Mouse (Mus musculus): Measurements from ENCODE around the gene Col9a1. TPM values are rescaled to one million over a fixed set of nuclear protein-coding genes. Genes with fewer than 3 reads are reported as not detected.

Col9a1 gene
- polyA plus RNA-seq, 1 experiment from 2014 or later, result 2.9 TPM

DNA sequence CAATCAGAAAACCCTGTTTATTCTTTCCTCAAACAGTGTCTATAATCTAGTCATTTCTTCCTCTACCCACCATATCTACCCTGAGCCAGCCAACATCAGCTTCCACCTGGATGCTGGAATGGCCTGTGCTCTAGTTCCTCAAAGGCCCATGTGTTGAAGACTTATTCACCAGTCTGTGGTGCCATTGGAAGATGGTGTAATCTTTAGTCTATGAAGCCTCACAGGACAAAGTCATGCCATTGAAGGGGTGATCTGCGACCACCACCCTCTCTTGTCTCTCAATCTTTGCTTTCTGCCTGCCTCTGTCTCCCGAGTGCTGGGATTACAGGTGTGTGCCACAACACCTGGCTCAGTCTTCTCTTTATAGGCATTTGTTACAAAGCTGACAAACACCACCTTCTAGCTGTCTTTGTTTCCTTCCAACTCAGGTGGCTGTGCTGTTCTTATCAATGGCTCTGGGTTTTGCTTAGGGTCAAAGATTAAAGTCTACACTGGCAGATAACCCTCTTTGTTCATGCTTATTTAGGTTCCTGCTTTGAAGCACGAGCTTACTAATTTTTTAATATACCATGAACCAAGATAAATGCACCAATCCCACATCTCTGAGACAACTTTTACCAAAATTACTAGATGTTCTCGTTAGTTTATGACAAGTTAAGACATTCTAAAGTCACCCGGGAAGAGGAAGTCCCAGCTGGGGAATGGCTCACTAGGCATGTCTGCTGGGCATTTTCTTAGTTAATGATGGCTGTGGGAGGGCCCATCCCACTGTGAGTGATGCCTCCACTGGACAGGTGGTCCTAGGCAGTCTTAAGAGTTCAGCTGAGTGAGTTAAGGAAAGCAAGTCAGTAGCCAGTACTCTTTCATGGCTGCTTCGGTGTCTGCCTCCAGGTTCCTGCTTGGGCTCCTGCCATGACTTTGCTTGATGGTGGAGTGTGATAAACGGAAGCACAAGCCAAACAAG lies 117.9 kb downstream of the Col9a1 start:
- Histone ChIP-seq H3K4me1 (replicated peaks; ENCODE audit: control insufficient read depth, insufficient read depth, low read length) (no peaks in the 10 kb centered on the region), H3K4me2 (ENCODE audit: low read length) (no peak overlapping the region), H3K27ac (ENCODE audit: low read depth) (no peak overlapping the region), H3K36me3 (ENCODE audit: control insufficient read depth, insufficient read depth, low read length) (no peaks in the 10 kb centered on the region), H3K9ac (ENCODE audit: low read length) (no peak overlapping the region), H3K27me3 (replicated peaks; ENCODE audit: control insufficient read depth, insufficient read depth, low read length) (no peaks in the 10 kb centered on the region), H3K4me3 (ENCODE audit: low read depth, low read length) (no peak overlapping the region), H3K9me3 (ENCODE audit: control insufficient read depth, low read length) (no peaks in the 10 kb centered on the region)
- ATAC-seq (replicated peaks; ENCODE audit: low FRiP score, low TSS enrichment, low read depth), result 0 out of 2 replicates have a peak, but pooled peaks have one; percentile 58
- WGBS, result 73% methylated on average over 7 of the region's 7 CpGs
- DNase-seq (ENCODE audit: low spot score), result no peak

DNA sequence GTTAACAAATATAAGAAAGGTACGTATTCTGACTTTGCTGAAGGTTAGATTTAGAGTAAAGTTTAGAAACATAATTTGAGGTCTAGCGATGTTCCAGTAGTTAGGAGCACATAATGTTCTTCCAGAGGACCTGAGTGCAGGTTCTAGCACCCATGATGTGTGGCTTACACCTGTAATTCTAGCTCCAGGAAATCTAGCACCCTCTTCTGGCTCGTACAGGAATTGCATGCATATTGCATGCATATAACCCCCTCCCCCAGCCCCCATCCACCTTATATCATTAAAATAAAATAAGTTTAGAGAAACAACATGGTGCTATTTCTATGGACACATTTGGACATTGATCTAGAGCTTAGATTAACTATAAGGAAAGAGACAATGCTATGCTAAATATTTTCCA lies 123.3 kb downstream of the Col9a1 start:
- DNase-seq (ENCODE audit: low spot score) (no peak), ATAC-seq (replicated peaks; ENCODE audit: low FRiP score, low TSS enrichment, low read depth) (no peak)
- Histone ChIP-seq H3K27me3 (replicated peaks; ENCODE audit: control insufficient read depth, insufficient read depth, low read length) (no peaks in the 10 kb centered on the region), H3K4me1 (replicated peaks; ENCODE audit: control insufficient read depth, insufficient read depth, low read length) (no peaks in the 10 kb centered on the region), H3K4me3 (ENCODE audit: low read depth, low read length) (no peak overlapping the region), H3K4me2 (ENCODE audit: low read length) (no peak overlapping the region), H3K36me3 (ENCODE audit: control insufficient read depth, insufficient read depth, low read length) (no peaks in the 10 kb centered on the region), H3K27ac (ENCODE audit: low read depth) (no peak overlapping the region), H3K9me3 (ENCODE audit: control insufficient read depth, low read length) (no peaks in the 10 kb centered on the region), H3K9ac (ENCODE audit: low read length) (no peak overlapping the region)
- 81% methylated on average over 3 of the region's 3 CpGs for WGBS

Other genes with a start within 250 kb of the Col9a1 start
- 73.9 and 76.0 TPM in 2 replicates for gene Sdhaf4, start 172.0 kb upstream of the Col9a1 start, polyA plus RNA-seq (2014; fragmentation: Nextera tagmentation; extraction: Ambion mirVana)
- gene Fam135a, start 77.3 kb upstream of the Col9a1 start, polyA plus RNA-seq (2014; fragmentation: Nextera tagmentation; extraction: Ambion mirVana), result 36.4 and 39.9 TPM in 2 replicates